Mouse (Mus musculus) right cerebral cortex, postnatal 25 days (tissue): ENCODE results near the gene Mus81.

Experiments
- DNase-seq: peaks from one replicate; pipeline ENCODE4 v3.0.0; 2022

The Mus81 gene

GRCm38 (mm10) chr19:5466916-5467500 lies 21.2 kb downstream of the Mus81 start:
- DNase-seq, result no peak

DNA sequence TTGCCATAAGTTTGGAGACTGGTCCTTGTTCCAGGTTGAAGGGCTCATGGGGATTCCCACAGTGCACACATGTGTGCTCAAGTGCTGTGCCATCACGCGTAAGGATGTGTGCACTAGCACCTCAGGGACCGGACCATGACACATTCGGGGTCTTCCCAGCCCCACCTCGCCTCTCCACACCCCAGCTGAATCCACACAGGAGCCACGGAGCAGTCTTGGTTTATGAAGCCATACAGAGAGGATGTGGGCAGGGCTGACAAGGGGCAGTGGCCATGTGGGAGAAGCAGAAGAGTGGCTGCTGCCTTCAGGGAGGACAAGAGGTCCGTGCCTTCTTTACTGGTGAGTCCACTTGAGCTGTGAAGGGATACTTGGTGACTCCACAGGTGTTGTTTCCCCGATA lies 23.2 kb downstream of the Mus81 start:
- no peak for DNase-seq

- no peak for DNase-seq
These were observed 24.2 kb downstream of the Mus81 start for GRCm38 (mm10) chr19:5463791-5464562.

- DNase-seq, result no peak
These were observed 25.0 kb downstream of the Mus81 start for GRCm38 (mm10) chr19:5463212-5463611.

DNA sequence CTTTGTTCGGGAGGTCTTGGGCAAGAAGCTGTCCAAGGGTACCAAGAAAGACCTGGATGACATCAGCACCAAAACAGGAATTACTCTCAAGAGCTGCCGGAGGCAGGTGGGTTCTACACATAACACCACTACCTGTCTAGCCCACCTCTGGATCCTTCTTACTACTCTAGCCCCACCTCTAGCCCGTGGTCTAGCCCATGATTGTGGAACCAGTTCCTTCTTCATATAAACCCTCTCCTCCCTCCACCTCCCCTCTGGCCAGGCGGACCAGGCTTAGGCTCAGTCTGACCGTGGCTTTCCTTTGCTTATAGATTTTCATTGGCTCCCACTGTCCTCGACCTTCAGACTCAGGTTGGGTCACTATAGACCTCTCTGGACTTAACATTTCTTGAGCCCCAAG lies 26.8 kb downstream of the Mus81 start:
- DNase-seq, result no peak

- DNase-seq, result peak; percentile 87
These were observed 27.7 kb downstream of the Mus81 start, which contains the start of gene Fibp for GRCm38 (mm10) chr19:5460465-5460911. TSS of gene Fibp (plus strand) at chr19:5460615.

- no peak for DNase-seq
These were observed 28.3 kb downstream of the Mus81 start for GRCm38 (mm10) chr19:5459896-5460295.

DNA sequence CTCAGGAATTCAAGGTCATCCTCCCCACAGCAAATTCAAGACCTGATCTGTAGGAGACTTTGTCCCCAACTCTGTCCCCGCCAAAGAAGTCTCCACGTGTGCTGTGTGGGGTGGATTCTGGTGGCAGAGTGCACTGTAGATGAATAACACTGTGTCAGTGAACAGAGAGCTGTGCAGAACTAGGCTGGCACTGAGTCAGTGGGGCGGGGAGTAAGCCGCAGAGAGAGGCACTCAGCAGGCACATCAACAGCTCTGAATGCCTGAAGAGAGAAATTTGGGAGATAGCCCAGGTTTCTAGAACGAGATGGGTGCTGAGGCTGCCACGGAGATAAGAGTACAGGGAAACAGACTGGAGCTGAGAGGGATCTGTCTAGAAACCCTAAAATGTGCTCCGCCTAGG lies 29.2 kb downstream of the Mus81 start:
- DNase-seq, result peak; percentile 55

GRCm38 (mm10) chr19:5457746-5458442 lies 30.3 kb downstream of the Mus81 start, which contains the start of gene Ccdc85b:
TSS of gene Ccdc85b (minus strand) at chr19:5457894.
- no peak for DNase-seq

DNA sequence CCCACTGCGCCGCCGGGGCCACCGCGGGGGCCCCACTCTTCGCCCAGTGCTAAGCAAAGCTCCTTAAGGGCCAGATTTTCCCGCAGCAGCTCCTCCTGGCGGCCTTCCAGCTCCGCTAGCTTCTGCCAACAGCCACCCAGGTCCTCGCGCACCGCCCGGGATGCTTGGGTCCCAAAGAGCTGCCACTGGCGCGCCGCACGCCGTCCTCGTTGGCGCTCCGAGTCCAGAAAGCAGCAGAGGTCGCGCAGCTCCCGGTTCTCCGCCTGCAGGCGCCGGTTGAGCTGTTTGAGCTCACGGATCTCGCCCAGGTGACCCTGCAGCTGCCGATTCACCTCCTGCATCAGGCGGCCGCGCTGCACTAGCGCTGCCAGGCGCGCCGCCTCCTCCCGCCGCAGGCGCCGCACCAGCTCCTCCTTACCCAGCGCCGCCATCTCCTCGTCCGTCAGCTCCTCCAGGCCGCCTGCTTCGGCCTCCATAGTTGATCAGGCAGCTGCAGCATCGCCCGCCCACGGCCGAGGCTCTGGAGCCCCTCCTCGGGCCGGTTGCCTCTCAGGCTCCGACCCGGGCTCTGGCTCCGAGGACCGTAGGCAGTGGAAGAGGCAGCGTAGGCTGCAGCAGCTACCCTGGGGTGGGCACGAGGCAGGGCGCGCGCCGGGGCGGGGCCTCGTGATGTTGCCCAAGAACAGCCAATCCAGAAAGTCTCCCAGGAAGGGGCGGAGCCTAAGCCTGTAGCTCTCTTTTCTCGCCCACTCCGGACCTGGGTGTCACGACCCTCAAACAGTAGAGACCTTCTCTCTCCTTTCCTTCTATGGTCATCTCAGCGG lies 31.1 kb downstream of the Mus81 start:
- peak; percentile 96 for DNase-seq

- no peak for DNase-seq
These were observed 31.8 kb downstream of the Mus81 start for GRCm38 (mm10) chr19:5456241-5456921.

- DNase-seq, result no peak
These were observed 32.6 kb downstream of the Mus81 start for GRCm38 (mm10) chr19:5455568-5455967.

DNA sequence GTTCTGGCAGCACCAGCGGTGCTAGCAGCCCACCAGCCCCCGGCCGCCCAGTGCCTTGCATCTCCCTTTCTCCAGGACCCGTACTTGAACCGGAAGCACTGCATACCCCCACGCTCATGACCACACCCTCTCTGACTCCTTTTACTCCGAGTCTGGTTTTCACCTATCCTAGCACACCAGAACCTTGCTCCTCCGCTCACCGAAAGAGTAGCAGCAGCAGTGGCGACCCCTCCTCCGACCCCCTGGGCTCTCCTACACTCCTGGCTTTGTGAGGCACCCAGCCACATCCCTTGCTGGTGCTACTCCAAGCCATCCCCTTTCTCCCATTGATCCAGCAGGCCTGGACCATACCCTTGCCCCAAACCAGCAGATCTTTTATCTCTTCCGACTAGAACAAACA lies 33.2 kb downstream of the Mus81 start:
- no peak for DNase-seq

GRCm38 (mm10) chr19:5451766-5452165 lies 36.4 kb downstream of the Mus81 start:
- DNase-seq, result no peak

GRCm38 (mm10) chr19:5449673-5450072 lies 38.5 kb downstream of the Mus81 start:
- no peak for DNase-seq

- no peak for DNase-seq
These were observed 39.6 kb downstream of the Mus81 start for GRCm38 (mm10) chr19:5448354-5449150.

DNA sequence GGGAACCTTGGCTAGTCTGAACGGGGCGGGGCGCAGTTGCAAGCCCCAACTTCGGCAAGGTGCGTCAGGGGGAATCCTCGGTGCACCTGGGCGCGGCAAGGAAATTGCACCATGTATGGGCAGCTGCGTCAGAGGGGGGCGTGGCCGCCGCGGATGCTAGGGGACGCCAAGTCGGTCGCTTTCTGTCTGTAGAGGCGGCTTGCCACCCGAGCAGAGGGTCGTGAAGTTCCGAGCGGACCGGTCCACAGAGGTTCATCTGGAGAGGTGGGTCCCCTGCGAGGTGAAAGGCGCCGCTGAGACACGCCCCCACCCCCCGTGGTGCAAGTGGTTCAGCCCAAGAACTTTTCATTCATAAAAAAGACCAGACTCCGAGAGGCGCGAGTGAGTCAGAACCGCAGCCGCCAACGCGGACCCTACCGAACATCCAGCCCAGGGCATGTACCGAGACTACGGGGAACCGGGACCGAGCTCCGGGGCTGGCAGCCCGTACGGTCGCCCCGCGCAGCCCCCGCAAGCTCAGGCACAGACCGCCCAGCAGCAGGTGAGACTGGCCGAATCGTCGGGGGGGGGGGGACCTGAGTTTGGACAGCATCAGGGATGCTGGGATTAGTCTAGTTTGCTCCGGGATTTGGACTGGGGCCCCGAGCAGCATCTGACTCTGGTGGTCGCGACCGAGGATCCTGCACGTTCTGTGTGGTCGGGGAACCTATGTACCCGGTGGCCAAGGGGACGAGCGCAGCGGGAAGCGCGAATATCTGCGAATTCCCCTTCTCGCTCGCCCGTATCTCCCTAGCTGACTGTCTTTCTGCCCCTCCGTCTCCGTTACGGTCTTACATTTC lies 40.5 kb downstream of the Mus81 start, which contains the start of gene Fosl1:
Fosl1 (plus strand) TSS at position 33 of the 839 bp plus-strand sequence.
- DNase-seq, result peak; percentile 74

DNA sequence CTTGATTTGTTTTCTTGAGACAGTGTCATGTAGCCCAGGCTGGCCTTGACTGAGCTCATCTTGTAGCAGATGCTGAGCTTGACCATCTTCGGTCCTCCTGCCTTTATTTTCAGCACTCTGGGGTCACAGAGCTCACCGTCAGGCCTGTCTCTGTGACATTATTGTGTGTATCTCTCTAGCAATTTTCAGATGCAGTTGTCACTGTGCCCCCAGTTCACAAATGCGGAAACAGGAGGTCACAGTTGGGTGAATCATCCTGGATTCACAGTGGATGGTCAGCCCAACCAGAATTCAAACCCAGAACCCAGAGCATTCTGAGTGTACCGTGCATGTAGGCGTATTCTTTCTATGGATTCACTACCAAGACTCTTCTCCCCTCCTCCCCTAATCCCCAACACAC lies 42.5 kb downstream of the Mus81 start:
- DNase-seq, result no peak

- no peak for DNase-seq
These were observed 43.2 kb downstream of the Mus81 start for GRCm38 (mm10) chr19:5444954-5445353.

DNA sequence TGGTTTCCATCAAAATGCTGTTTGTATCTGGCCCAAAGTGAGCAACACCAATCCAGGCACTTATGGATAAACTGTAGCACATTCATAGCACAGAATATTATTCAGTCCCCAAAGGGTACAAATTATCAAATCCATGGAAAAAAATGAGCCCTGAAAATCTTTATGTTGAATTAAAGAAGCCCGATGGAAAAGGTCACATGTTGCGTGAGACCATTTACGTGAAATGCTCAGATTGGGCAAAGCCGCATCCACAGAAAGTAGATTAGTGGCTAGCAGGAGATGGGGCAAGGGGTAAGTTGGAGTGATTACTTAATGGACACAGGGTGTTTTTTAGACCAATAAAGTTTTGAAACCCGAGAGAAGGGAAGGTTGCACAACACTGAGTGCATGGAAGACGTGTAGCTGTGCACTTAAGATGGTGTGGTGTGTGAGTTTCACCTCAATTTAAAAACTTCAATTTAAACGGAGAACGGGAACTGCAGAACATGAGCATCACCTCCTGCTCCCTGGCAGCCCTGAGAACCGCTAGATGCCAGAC lies 43.8 kb downstream of the Mus81 start:
- DNase-seq, result no peak
